Mouse (Mus musculus) ES-E14 (cell line): ENCODE measurements around the gene Smn1.

Experiments used
- HCFC1 ChIP-seq: IDR thresholded peaks from 2 replicates; pipeline ENCODE4 v1.6.1; 2012; ENCODE audit warnings: low read length, inconsistent platforms, borderline replicate concordance; ENCODE audit not compliant: insufficient read depth
- MAFK ChIP-seq: IDR thresholded peaks from 2 replicates; pipeline ENCODE4 v1.6.1; 2014; ENCODE audit warnings: mild to moderate bottlenecking, low read depth, low read length, inconsistent platforms; ENCODE audit not compliant: insufficient read depth

DNA sequence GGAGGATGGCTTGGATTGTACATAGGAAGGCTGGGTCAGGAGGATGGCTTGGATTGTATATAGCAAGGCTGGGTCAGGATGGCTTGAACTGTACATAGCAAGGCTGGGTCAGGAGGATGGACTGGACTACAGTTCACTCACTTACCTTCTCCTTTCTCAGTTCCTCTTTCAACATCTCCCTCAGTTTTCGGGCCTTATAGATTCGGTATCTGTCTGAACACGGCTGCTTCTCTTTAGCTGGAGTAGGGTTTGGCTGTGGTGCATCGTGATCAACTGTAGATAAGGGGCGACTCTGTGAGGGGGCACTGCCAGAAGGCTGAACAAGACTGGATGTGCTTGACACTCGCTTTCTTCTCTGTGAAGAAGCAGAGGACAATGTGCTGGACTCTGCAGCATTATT lies 25.8 kb upstream of the Smn1 start:
- TF ChIP-seq HCFC1 (no peak), MAFK (no peak)
